Comparison of ENCODE assay signal across 10 mouse cellular contexts in the genomic region with DNA sequence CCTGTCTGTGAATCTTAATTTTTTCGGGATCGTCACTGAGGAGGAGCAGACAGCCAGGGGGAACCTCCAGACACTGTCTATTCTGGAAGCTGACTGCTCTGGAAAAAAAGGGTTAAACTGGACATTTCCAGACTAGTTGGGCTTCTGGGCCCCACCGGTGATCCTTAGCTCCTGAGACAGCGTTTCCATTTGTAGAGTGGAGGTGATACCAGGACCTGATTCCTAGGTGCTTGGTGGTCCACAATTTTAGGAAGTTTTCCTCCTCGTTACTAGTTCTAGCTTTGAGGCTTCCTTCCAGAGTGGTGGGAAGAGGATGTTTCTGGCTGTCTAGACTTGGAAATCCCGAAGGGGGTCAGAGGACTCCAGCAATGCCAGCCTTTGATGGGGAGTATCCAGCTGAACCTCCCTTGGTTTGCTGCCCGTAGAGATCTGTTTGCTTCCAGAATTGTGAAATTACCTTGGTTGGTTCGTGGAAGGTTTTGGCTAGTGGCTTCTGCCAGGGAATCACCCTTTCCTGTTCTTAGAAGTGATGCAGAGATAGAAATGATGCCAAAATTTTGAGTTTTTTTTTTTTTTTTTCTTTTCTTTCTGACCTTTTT. TPM values are rescaled to one million over a fixed set of nuclear protein-coding genes. Genes with fewer than 3 reads are reported as not detected.
A peak's percentile ranks its signal among the peaks of the same experiment; 100 is the strongest.
DNase-seq lines count a peak whose midpoint lies in the region; ATAC-seq and TF ChIP-seq lines count a peak whose summit lies in the region.
"Had no signal": no experiment of that assay in that cellular context is flagged by ENCODE, and none has a peak within 500 bp of the region (broad histone marks: within the 10 kb centered on the region; RNA-seq: fewer than 3 reads in every experiment).

No protein-coding gene starts in this region.

- H3K36me3 ChIP-seq in embryonic facial prominence, embryonic 10.5 days (replicated peaks), result 0 out of 2 replicates have a peak, but pooled peaks cover 14% of the 10 kb centered on the region
- H3K36me3 ChIP-seq in hindbrain, embryonic 16.5 days (ENCODE audit: control insufficient read depth, insufficient read depth, low read length), result no peaks in the 10 kb centered on the region
- no peaks in the 10 kb centered on the region for H3K36me3 ChIP-seq in myocyte (ENCODE audit: control insufficient read depth, insufficient read depth)

- 16% methylated on average over 8 of the region's 8 CpGs for WGBS in embryonic facial prominence, embryonic 10.5 days
- WGBS in hindbrain, embryonic 16.5 days, result 12% methylated on average over 8 of the region's 8 CpGs

- ATAC-seq in hindbrain, embryonic 16.5 days, result no peak

- H3K4me2 ChIP-seq in hindbrain, embryonic 16.5 days (ENCODE audit: low read length), result peak overlapping the region; percentile 93
- peak overlapping the region; percentile 96 for H3K4me2 ChIP-seq in myocyte (ENCODE audit: low read depth)

- no peaks in the 10 kb centered on the region for H3K9me3 ChIP-seq in embryonic facial prominence, embryonic 10.5 days
- no peaks in the 10 kb centered on the region for H3K9me3 ChIP-seq in hindbrain, embryonic 16.5 days (ENCODE audit: control insufficient read depth, low read length)

- TF ChIP-seq POLR2A in myocyte (IDR thresholded peaks at IDR 0.05; ENCODE audit: insufficient read length, low read depth), result no peak

- peak overlapping the region; percentile 94 for H3K27ac ChIP-seq in layer of hippocampus, adult 2 months
- H3K27ac ChIP-seq in embryonic facial prominence, embryonic 10.5 days (replicated peaks), result peak overlapping the region; percentile 90
- peak overlapping the region; percentile 92 for H3K27ac ChIP-seq in hindbrain, embryonic 16.5 days (ENCODE audit: low read depth, low read length)

- H3K79me2 ChIP-seq in myocyte (ENCODE audit: control insufficient read depth, insufficient read depth), result peaks cover 53% of the 10 kb centered on the region

- TF ChIP-seq CTCF in layer of hippocampus, adult 2 months (conservative IDR thresholded peaks at IDR 0.05), result no peak

- no peak for DNase-seq in layer of hippocampus, adult 2 months (ENCODE audit: low spot score in 2 of 2)
- no peak for DNase-seq in layer of hippocampus, adult 18-20 months (ENCODE audit: low spot score in 2 of 2)
- DNase-seq in embryonic facial prominence, embryonic 10.5 days (ENCODE audit: low spot score), result no peak
- no peak for DNase-seq in thymus, adult 18-20 months
- no peak for DNase-seq in layer of hippocampus, adult 11-12 months (ENCODE audit: low spot score)
- DNase-seq in gastrocnemius, adult 8-10 months (ENCODE audit: low spot score in 2 of 2), result no peak

- H3K27me3 ChIP-seq in embryonic facial prominence, embryonic 10.5 days (replicated peaks; ENCODE audit: low read depth, poor library complexity, severe bottlenecking), result no peaks in the 10 kb centered on the region
- no peaks in the 10 kb centered on the region for H3K27me3 ChIP-seq in hindbrain, embryonic 16.5 days (replicated peaks; ENCODE audit: control insufficient read depth, insufficient read depth, low read length)
- H3K27me3 ChIP-seq in myocyte (ENCODE audit: control insufficient read depth, insufficient read depth, insufficient read length), result no peaks in the 10 kb centered on the region

- H3K4me3 ChIP-seq in layer of hippocampus, adult 2 months, result peak overlapping the region; percentile 90
- H3K4me3 ChIP-seq in embryonic facial prominence, embryonic 10.5 days, result peak overlapping the region; percentile 81
- H3K4me3 ChIP-seq in hindbrain, embryonic 16.5 days (ENCODE audit: low read length), result peak overlapping the region; percentile 97
- peak overlapping the region; percentile 78 for H3K4me3 ChIP-seq in myocyte

- peak overlapping the region; percentile 81 for H3ac ChIP-seq in myocyte (ENCODE audit: control insufficient read depth, insufficient read length)

- H3K4me1 ChIP-seq in embryonic facial prominence, embryonic 10.5 days, result peaks cover 49% of the 10 kb centered on the region
- peaks cover 26% of the 10 kb centered on the region for H3K4me1 ChIP-seq in hindbrain, embryonic 16.5 days (ENCODE audit: control insufficient read depth, insufficient read depth, low read depth, low read length)

- H3K9ac ChIP-seq in hindbrain, embryonic 16.5 days (ENCODE audit: low read depth, low read length), result peak overlapping the region; percentile 99

TF ChIP-seq in myocyte, 11 proteins besides CTCF, POLR2A, EP300 and RAD21:
- no peak for TF ChIP-seq TCF12 (IDR thresholded peaks at IDR 0.05; ENCODE audit: insufficient read depth, poor library complexity, severe bottlenecking)
- no peak for TF ChIP-seq SRF (IDR thresholded peaks at IDR 0.05; ENCODE audit: control insufficient read depth, insufficient read length, low read depth)
- no peak for TF ChIP-seq MAX (IDR thresholded peaks at IDR 0.05; ENCODE audit: low read depth)
- no peak for TF ChIP-seq MYOD1 (IDR thresholded peaks at IDR 0.05; ENCODE audit: control insufficient read depth in 1 of 3, insufficient read length in 2 of 3, low read depth in 2 of 3)
- TF ChIP-seq E2F4 (IDR thresholded peaks at IDR 0.05; ENCODE audit: insufficient read depth), result no peak
- TF ChIP-seq TCF3 (IDR thresholded peaks at IDR 0.05; ENCODE audit: insufficient read length, low read depth), result no peak
- no peak for TF ChIP-seq REST (IDR thresholded peaks at IDR 0.05; ENCODE audit: insufficient read depth, insufficient read length)
- TF ChIP-seq MYOG (IDR thresholded peaks at IDR 0.05; ENCODE audit: control insufficient read depth in 1 of 3, insufficient read depth in 1 of 3, insufficient read length in 2 of 3, low read depth in 2 of 3), result no peak
- no peak for TF ChIP-seq CEBPB (IDR thresholded peaks at IDR 0.05; ENCODE audit: insufficient read depth, poor library complexity, severe bottlenecking)

RNA-seq across cellular contexts. Expression of gene Zfp598, which starts 0.9 kb away (rescaled TPM):
- total RNA-seq in layer of hippocampus, adult 2 months (2021), result 10 to 100 TPM; 36.6 to 43.9 TPM
- total RNA-seq in layer of hippocampus, adult 18-20 months (2021), result 10 to 100 TPM; 39.6 to 42.8 TPM
- polyA plus RNA-seq in embryonic facial prominence, embryonic 10.5 days (2016; fragmentation: Nextera tagmentation; extraction: Ambion mirVana), result 29.0 and 30.4 TPM in 2 replicates
- polyA plus RNA-seq in hindbrain, embryonic 16.5 days (2015; fragmentation: Nextera tagmentation; extraction: Ambion mirVana), result 10.8 and 18.7 TPM in 2 replicates
- 49.7 TPM for polyA plus RNA-seq in myocyte (2012; fragmentation: generic; extraction: Trizol)
- 10 to 100 TPM; 22.4 to 27.6 (median 27.0) TPM for total RNA-seq in gastrocnemius, adult 8-10 months (2022)

RNA-seq across cellular contexts. Expression of gene Npw, which starts 12.1 kb away (rescaled TPM):
- total RNA-seq in layer of hippocampus, adult 2 months (2021), result 1 to 10 TPM; 2.0 to 2.3 TPM
- 1 to 10 TPM; 1.3 to 2.0 TPM for total RNA-seq in layer of hippocampus, adult 18-20 months (2021)
- polyA plus RNA-seq in embryonic facial prominence, embryonic 10.5 days (2016; fragmentation: Nextera tagmentation; extraction: Ambion mirVana), result not detected in 2 replicates
- 0.54 and 0.75 TPM in 2 replicates for polyA plus RNA-seq in hindbrain, embryonic 16.5 days (2015; fragmentation: Nextera tagmentation; extraction: Ambion mirVana)
- not detected for polyA plus RNA-seq in myocyte (2012; fragmentation: generic; extraction: Trizol)
- total RNA-seq in gastrocnemius, adult 8-10 months (2022), result not detected
- total RNA-seq: left cerebral cortex, postnatal 10 days had no signal
- polyA plus RNA-seq: brain, embryonic 14.5 days had no signal

RNA-seq across cellular contexts. Expression of gene Syngr3, which starts 19.4 kb away (rescaled TPM):
- 100 to 1,000 TPM; 146 to 155 TPM for total RNA-seq in layer of hippocampus, adult 2 months (2021)
- 100 to 1,000 TPM; 159 to 169 TPM for total RNA-seq in layer of hippocampus, adult 18-20 months (2021)
- polyA plus RNA-seq in embryonic facial prominence, embryonic 10.5 days (2016; fragmentation: Nextera tagmentation; extraction: Ambion mirVana), result 6.0 and 8.1 TPM in 2 replicates
- polyA plus RNA-seq in hindbrain, embryonic 16.5 days (2015; fragmentation: Nextera tagmentation; extraction: Ambion mirVana), result 272 and 319 TPM in 2 replicates
- 0.29 TPM for polyA plus RNA-seq in myocyte (2012; fragmentation: generic; extraction: Trizol)
- under 1 TPM in 1 of 4 experiments, not detected in 3; 0.17 TPM for total RNA-seq in gastrocnemius, adult 8-10 months (2022)

RNA-seq across cellular contexts. Expression of gene Slc9a3r2, which starts 20.2 kb away (rescaled TPM):
- total RNA-seq in layer of hippocampus, adult 2 months (2021), result 10 to 100 TPM; 41.9 to 44.1 TPM
- 10 to 100 TPM; 39.7 to 41.0 TPM for total RNA-seq in layer of hippocampus, adult 18-20 months (2021)
- polyA plus RNA-seq in embryonic facial prominence, embryonic 10.5 days (2016; fragmentation: Nextera tagmentation; extraction: Ambion mirVana), result 31.7 and 37.3 TPM in 2 replicates
- 60.8 TPM in 2 replicates for polyA plus RNA-seq in hindbrain, embryonic 16.5 days (2015; fragmentation: Nextera tagmentation; extraction: Ambion mirVana)
- 19.1 TPM for polyA plus RNA-seq in myocyte (2012; fragmentation: generic; extraction: Trizol)
- 10 to 100 TPM; 17.8 to 38.4 (median 20.8) TPM for total RNA-seq in gastrocnemius, adult 8-10 months (2022)

RNA-seq across cellular contexts. Expression of gene Gfer, which starts 25.6 kb away (rescaled TPM):
- total RNA-seq in layer of hippocampus, adult 2 months (2021), result 10 to 100 TPM; 22.3 to 22.4 TPM
- total RNA-seq in layer of hippocampus, adult 18-20 months (2021), result 10 to 100 TPM; 18.8 to 23.1 TPM
- 48.9 and 52.3 TPM in 2 replicates for polyA plus RNA-seq in embryonic facial prominence, embryonic 10.5 days (2016; fragmentation: Nextera tagmentation; extraction: Ambion mirVana)
- polyA plus RNA-seq in hindbrain, embryonic 16.5 days (2015; fragmentation: Nextera tagmentation; extraction: Ambion mirVana), result 35.4 and 37.3 TPM in 2 replicates
- 47.7 TPM for polyA plus RNA-seq in myocyte (2012; fragmentation: generic; extraction: Trizol)
- total RNA-seq in gastrocnemius, adult 8-10 months (2022), result 10 to 100 TPM; 38.2 to 54.4 (median 44.7) TPM

Comparison
In these comparisons a context has a peak if more than half of its experiments do, and no peak if none do; other contexts are left out.
1. RNA of gene Syngr3, which starts 19.4 kb away (total RNA-seq): 159 to 169 TPM in layer of hippocampus, adult 18-20 months and 146 to 155 TPM in layer of hippocampus, adult 2 months; 0.17 TPM in gastrocnemius, adult 8-10 months; every median in the first group is over 100 times any median in the second.
2. Peak in every context shown above with its lines, with median percentiles within 50 percentile points of each other: H3K27ac ChIP-seq and H3K4me3 ChIP-seq.